Mouse (Mus musculus) intestine, embryonic 14.5 days (tissue): ENCODE measurements around the gene Zgrf1. TPM values are rescaled to one million over a fixed set of nuclear protein-coding genes. Genes with fewer than 3 reads are reported as not detected.

Source experiments
- ATAC-seq: fragments of 200-750 bp; cut with Nextera tagmentation; replicated peaks from 2 replicates; pipeline ENCODE4 v1.8.0; 2017; ENCODE audit warnings: low read depth, moderate number of reproducible peaks, moderate TSS enrichment, moderate library complexity; ENCODE audit not compliant: low FRiP score, low TSS enrichment
- DNase-seq: peaks from one replicate; pipeline ENCODE4 v3.0.0-alpha.2; 2018; ENCODE audit warnings: low spot score
- H3K27ac ChIP-seq: fragments of 300-500 bp; sonication (generic); 2 replicates; pipeline ENCODE4 v1.5.1; 2014; ENCODE audit warnings: low read depth, mild to moderate bottlenecking, control low read depth
- H3K27me3 ChIP-seq: fragments of 300-500 bp; sonication (generic); replicated peaks from 2 replicates; pipeline ENCODE4 v1.6.1; 2014; ENCODE audit warnings: low read length, control low read depth; ENCODE audit not compliant: control insufficient read depth, insufficient read depth
- H3K36me3 ChIP-seq: fragments of 300-500 bp; sonication (generic); 2 replicates; pipeline ENCODE4 v1.6.1; 2014; ENCODE audit warnings: low read length, control low read depth; ENCODE audit not compliant: control insufficient read depth, insufficient read depth
- H3K4me1 ChIP-seq: fragments of 300-500 bp; sonication (generic); replicated peaks from 2 replicates; pipeline ENCODE4 v1.6.1; 2014; ENCODE audit warnings: low read length, control low read depth, mixed read lengths; ENCODE audit not compliant: control insufficient read depth, insufficient read depth
- H3K4me2 ChIP-seq: fragments of 300-500 bp; sonication (generic); 2 replicates; pipeline ENCODE4 v1.6.1; 2014; ENCODE audit warnings: low read length
- H3K4me3 ChIP-seq: fragments of 300-500 bp; sonication (generic); 2 replicates; pipeline ENCODE4 v1.5.1; 2014; ENCODE audit warnings: low read depth, low read length, control low read depth, mixed read lengths
- H3K9ac ChIP-seq: fragments of 300-500 bp; sonication (generic); 2 replicates; pipeline ENCODE4 v1.6.1; 2014; ENCODE audit warnings: mild to moderate bottlenecking, low read length
- H3K9me3 ChIP-seq: fragments of 300-500 bp; sonication (generic); 2 replicates; pipeline ENCODE4 v1.6.1; 2016; ENCODE audit warnings: low read length, control low read depth; ENCODE audit not compliant: control insufficient read depth
- WGBS: fragments of 180-500 bp; shearing (Covaris S2); extraction: QIAGEN DNeasy Blood & Tissue Kit; methylation state at CpG from one replicate; pipeline ENCODE4 v1.1.7; 2014; 5-methylcytosine and 5-hydroxymethylcytosine counted together
- polyA plus RNA-seq: library from polyadenylated mRNA; unstranded; fragments of >200 nt; fragmentation: Nextera tagmentation; extraction: Ambion mirVana; gene quantifications from 2 replicates; pipeline ENCODE4 v1.2.1, GENCODE M21; 2014

Zgrf1 gene
- polyA plus RNA-seq, 1 experiment from 2014 or later = 8.8 TPM

DNA sequence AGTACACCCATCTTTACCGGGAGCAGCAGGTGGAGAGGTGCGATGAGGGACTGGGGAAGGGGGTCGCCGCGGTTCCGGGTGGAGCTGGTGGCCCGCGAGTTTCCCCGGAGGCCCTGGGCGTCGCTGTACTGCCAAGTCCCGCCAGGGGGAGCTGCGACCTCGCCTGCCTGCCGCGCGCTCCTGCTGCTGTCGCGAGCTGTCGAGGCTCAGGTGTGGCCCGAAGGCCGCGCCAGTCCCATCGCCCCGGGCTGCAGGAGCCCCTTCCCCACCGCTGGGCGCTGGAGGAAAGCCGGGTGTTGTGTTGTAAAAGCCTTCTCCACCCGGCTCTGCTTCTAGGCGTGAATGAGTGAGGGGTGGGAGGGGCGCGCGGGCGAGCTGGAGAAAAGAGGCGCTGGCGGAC lies 72.0 kb downstream of the Zgrf1 start:
- Histone ChIP-seq H3K36me3 (no peaks in the 10 kb centered on the region), H3K9me3 (no peaks in the 10 kb centered on the region), H3K27me3 (peaks cover 63% of the 10 kb centered on the region), H3K4me3 (peak overlapping the region; percentile 33), H3K4me1 (peaks cover 3% of the 10 kb centered on the region; the same call in 1 of the 2 replicates), H3K4me2 (peak overlapping the region; percentile 63), H3K9ac (no peak overlapping the region), H3K27ac (no peak overlapping the region)
- ATAC-seq (peak; percentile 67), DNase-seq (peak; percentile 94)
- WGBS = under 1% methylated on average over 36 of the region's 36 CpGs

GRCm38 (mm10) chr3:127625701-127626399 lies 72.6 kb downstream of the Zgrf1 start:
- ATAC-seq = no peak
- H3K9me3 ChIP-seq = no peaks in the 10 kb centered on the region
- 1% methylated on average over 28 of the region's 28 CpGs for WGBS
- no peak overlapping the region for H3K9ac ChIP-seq
- H3K4me1 ChIP-seq = peaks cover 3% of the 10 kb centered on the region; the same call in 1 of the 2 replicates
- H3K27ac ChIP-seq = no peak overlapping the region
- peak overlapping the region; percentile 33 for H3K4me3 ChIP-seq
- peaks cover 68% of the 10 kb centered on the region for H3K27me3 ChIP-seq
- peak overlapping the region; percentile 63 for H3K4me2 ChIP-seq
- H3K36me3 ChIP-seq = no peaks in the 10 kb centered on the region
- peak; percentile 72 for DNase-seq

GRCm38 (mm10) chr3:127626524-127626923 lies 73.2 kb downstream of the Zgrf1 start:
- Histone ChIP-seq H3K36me3 (no peaks in the 10 kb centered on the region), H3K4me2 (no peak overlapping the region), H3K4me3 (no peak overlapping the region), H3K9me3 (no peaks in the 10 kb centered on the region), H3K4me1 (peaks cover 3% of the 10 kb centered on the region; the same call in 1 of the 2 replicates), H3K27ac (no peak overlapping the region), H3K9ac (no peak overlapping the region), H3K27me3 (peaks cover 75% of the 10 kb centered on the region)
- 8% methylated on average over 3 of the region's 3 CpGs for WGBS
- ATAC-seq (no peak), DNase-seq (peak; percentile 53)

- no peak for ATAC-seq
- no peaks in the 10 kb centered on the region for H3K9me3 ChIP-seq
- H3K4me2 ChIP-seq = no peak overlapping the region
- peak; percentile 67 for DNase-seq
- no peak overlapping the region for H3K27ac ChIP-seq
- no peak overlapping the region for H3K4me3 ChIP-seq
- H3K27me3 ChIP-seq = peaks cover 83% of the 10 kb centered on the region
- H3K9ac ChIP-seq = no peak overlapping the region
- WGBS = 1% methylated on average over 28 of the region's 28 CpGs
- no peaks in the 10 kb centered on the region for H3K36me3 ChIP-seq
- peaks cover 4% of the 10 kb centered on the region for H3K4me1 ChIP-seq
Observed at GRCm38 (mm10) chr3:127627151-127627955, 74.1 kb downstream of the Zgrf1 start.

DNA sequence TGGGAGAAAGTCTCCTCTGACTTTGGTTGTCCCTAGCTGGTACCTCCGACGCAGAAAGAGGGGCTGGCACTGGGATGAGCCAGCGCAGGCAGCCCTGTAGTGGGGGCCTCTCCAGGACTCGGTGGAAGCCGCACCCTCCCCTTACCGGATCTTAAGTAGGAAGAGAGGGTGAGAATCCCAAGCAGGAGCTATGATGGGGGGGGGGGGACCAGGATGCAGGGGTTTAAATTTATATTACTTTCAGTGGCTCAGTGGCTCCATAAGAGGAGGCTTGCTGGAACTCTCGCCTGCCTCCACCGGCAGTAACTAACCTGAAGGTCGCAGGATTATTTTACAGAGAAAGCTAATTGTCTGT lies 74.6 kb downstream of the Zgrf1 start:
- H3K9ac ChIP-seq = no peak overlapping the region
- 0% methylated on average over 9 of the region's 9 CpGs for WGBS
- peaks cover 9% of the 10 kb centered on the region for H3K4me1 ChIP-seq
- peaks cover 89% of the 10 kb centered on the region for H3K27me3 ChIP-seq
- no peak for DNase-seq
- no peaks in the 10 kb centered on the region for H3K9me3 ChIP-seq
- no peak overlapping the region for H3K4me2 ChIP-seq
- no peak overlapping the region for H3K27ac ChIP-seq
- H3K4me3 ChIP-seq = no peak overlapping the region
- ATAC-seq = no peak
- H3K36me3 ChIP-seq = no peaks in the 10 kb centered on the region

DNA sequence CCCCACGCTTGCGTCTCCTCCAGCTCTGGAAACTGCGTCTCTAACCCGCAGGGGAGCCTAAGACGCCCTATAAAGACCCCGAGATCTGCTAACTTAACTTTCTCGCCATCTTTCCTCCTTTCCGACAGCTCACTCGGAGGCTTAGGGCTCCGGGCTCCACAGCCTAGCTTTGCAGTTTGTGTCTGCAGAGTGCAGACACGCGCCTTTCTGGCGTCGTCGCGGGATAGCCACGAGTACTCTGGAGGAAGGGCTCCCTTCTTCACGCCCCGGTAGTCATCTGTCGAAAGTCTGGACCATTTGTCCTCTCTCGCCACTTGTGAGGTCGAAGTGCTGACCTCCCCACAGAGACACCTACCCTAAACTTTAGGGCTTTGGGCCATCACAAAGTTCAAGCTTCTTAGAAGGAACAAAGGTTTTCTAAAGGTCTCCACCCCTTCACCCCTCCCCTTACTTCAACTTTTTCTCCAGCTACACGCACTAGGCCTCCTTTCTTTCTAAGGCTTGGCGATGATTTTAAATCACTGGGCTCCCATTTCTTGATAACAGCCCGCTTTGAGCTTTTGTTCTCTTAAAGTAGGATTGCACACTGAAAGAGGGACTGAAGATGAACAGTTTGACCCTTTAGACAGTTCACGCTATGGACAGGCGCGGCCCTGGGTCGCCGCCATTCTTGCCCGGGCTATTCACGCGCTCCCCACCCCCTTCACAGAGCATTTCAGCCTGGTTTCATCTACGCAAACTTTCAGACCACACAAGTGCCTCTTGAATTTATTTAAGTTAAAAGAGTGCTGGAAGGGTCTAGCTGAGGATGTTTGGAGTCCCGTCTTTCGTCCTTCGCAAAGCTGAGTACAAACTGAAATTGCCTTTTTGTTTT lies 75.3 kb downstream of the Zgrf1 start:
- Histone ChIP-seq H3K27ac (no peak overlapping the region), H3K4me2 (no peak overlapping the region)

DNA sequence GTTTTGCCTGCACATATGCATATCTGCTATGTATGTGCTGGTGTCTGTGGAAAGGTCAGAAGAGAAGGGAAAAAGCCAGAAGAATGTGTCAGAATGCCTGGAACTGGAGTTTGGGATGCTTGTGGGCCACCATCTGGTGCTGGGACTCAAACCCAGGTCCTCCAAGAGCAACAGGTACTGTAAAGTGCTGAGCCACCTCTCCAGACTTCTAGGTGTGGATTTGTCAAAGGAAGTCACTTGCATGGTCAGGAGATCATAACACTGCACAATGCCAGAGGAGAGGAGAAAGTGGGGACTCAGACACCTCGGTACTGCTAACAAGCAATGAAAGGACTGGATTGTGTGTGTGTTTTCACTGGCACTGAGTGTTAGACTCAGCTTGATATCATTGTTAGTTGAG lies 76.9 kb downstream of the Zgrf1 start:
- peak; percentile 58 for DNase-seq
- Histone ChIP-seq H3K9me3 (no peaks in the 10 kb centered on the region), H3K9ac (no peak overlapping the region), H3K4me3 (no peak overlapping the region), H3K4me1 (peaks cover 18% of the 10 kb centered on the region), H3K27me3 (peaks cover 97% of the 10 kb centered on the region), H3K4me2 (no peak overlapping the region), H3K36me3 (no peaks in the 10 kb centered on the region), H3K27ac (no peak overlapping the region)
- ATAC-seq = no peak
- 0% methylated on average over 1 of the region's 1 CpGs for WGBS

More for the DNA sequence above, 75.3 kb downstream of the Zgrf1 start:
- DNase-seq (peak; percentile 72), ATAC-seq (no peak)
- Histone ChIP-seq H3K4me1 (peaks cover 15% of the 10 kb centered on the region), H3K4me3 (no peak overlapping the region), H3K27me3 (peaks cover 94% of the 10 kb centered on the region), H3K9ac (no peak overlapping the region), H3K9me3 (no peaks in the 10 kb centered on the region), H3K36me3 (no peaks in the 10 kb centered on the region)
- 2% methylated on average over 37 of the region's 37 CpGs for WGBS

- H3K4me3 ChIP-seq = no peak overlapping the region
- no peak for ATAC-seq
- H3K9ac ChIP-seq = no peak overlapping the region
- DNase-seq = peak; percentile 56
- H3K4me2 ChIP-seq = no peak overlapping the region
- H3K4me1 ChIP-seq = peaks cover 15% of the 10 kb centered on the region
- 5% methylated on average over 17 of the region's 17 CpGs for WGBS
- no peak overlapping the region for H3K27ac ChIP-seq
- H3K27me3 ChIP-seq = peaks cover 97% of the 10 kb centered on the region
- H3K9me3 ChIP-seq = no peaks in the 10 kb centered on the region
- no peaks in the 10 kb centered on the region for H3K36me3 ChIP-seq
Observed at GRCm38 (mm10) chr3:127630735-127631372, 77.6 kb downstream of the Zgrf1 start.
